Mouse (Mus musculus) olfactory bulb, adult 2 months (tissue): ENCODE data around the gene Stk32c.

Experiments used
- CTCF ChIP-seq: fragments of 200-500 bp; IDR thresholded peaks from 2 replicates; pipeline ENCODE4 v1.5.1; 2012; ENCODE audit warnings: low read depth, mild to moderate bottlenecking, low read length, moderate library complexity; ENCODE audit not compliant: insufficient read depth
- POLR2A ChIP-seq: fragments of 200-500 bp; IDR thresholded peaks from 2 replicates; pipeline ENCODE4 v1.6.1; 2012; ENCODE audit warnings: mild to moderate bottlenecking, low read depth, low read length, moderate library complexity; ENCODE audit not compliant: insufficient read depth

DNA sequence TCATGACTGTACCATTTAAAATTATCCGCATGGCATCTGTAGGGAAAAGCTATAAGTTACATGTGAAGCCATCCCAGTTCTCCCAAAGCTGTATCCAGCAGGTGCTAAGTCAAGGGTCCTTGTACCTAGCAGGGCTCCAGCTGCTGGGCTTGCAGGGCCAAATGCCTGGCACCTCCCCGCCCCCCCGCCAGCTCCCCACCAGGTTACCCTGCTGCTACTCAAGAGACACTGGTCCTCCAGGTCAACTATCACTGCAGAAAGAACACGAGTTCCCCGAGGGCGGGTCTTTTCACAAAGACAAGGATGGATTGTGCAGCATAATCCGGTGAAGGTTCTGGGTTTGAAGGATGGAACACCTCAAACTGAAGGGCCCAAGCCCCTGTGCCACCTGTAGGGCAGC lies 25.8 kb downstream of the Stk32c start:
- TF ChIP-seq CTCF (no peak), POLR2A (no peak)
